Mouse (Mus musculus) heart, embryonic 14.5 days (tissue): ENCODE measurements at regions not wholly inside any gene's neighbourhood (a gene's known extent, or its start where the extent isn't known, plus 50 kb on each side); places are given as distances from the start of the nearest gene placed in this dataset.
"Not testable (repeated sequence)": the region's sequence is repeated elsewhere in the genome, so short reads cannot be mapped to it uniquely, and the experiment has no call there.

Experiments
- ATAC-seq: fragments of 200-750 bp; cut with Nextera tagmentation; 2 replicates; pipeline ENCODE4 v1.8.0; 2017; ENCODE audit warnings: low read depth, moderate TSS enrichment; ENCODE audit not compliant: insufficient number of reproducible peaks, insufficient read depth, low FRiP score
- H3K27ac ChIP-seq, 2 experiments: fragments of 200-500 bp in 1 of 2; fragments of 300-500 bp in 1 of 2; sonication (generic) in 1 of 2; replicated peaks in 1 of 2; 2 replicates each; pipeline ENCODE4 v1.5.1; 2012 to 2014; ENCODE audit warnings: low read depth in 2 of 2, low read length in 2 of 2, control low read depth in 1 of 2, mild to moderate bottlenecking in 1 of 2, mixed read lengths in 1 of 2; ENCODE audit not compliant: control insufficient read depth in 1 of 2, insufficient read depth in 1 of 2
- H3K27me3 ChIP-seq: fragments of 300-500 bp; sonication (generic); 2 replicates; pipeline ENCODE4 v1.6.1; 2014; ENCODE audit warnings: mild to moderate bottlenecking, low read length, control low read depth; ENCODE audit not compliant: control insufficient read depth, insufficient read depth
- H3K36me3 ChIP-seq: fragments of 300-500 bp; sonication (generic); 2 replicates; pipeline ENCODE4 v1.6.1; 2014; ENCODE audit warnings: mild to moderate bottlenecking, control low read depth, low read length, mixed read lengths; ENCODE audit not compliant: control insufficient read depth, insufficient read depth
- H3K4me1 ChIP-seq, 2 experiments: fragments of 200-500 bp in 1 of 2; fragments of 300-500 bp in 1 of 2; sonication (generic) in 1 of 2; 2 replicates each; pipeline ENCODE4 v1.6.1; 2012 to 2014; ENCODE audit warnings: low read length in 2 of 2, control low read depth in 1 of 2, mixed read lengths in 1 of 2; ENCODE audit not compliant: control insufficient read depth in 2 of 2, insufficient read depth in 2 of 2
- H3K4me2 ChIP-seq: fragments of 300-500 bp; sonication (generic); 2 replicates; pipeline ENCODE4 v1.6.1; 2014; ENCODE audit warnings: mild to moderate bottlenecking, low read length
- H3K4me3 ChIP-seq, 2 experiments: fragments of 200-500 bp in 1 of 2; fragments of 300-500 bp in 1 of 2; sonication (generic) in 1 of 2; 2 replicates each; pipeline ENCODE4 v1.5.1; 2012 to 2014; ENCODE audit warnings: low read length in 2 of 2, mild to moderate bottlenecking in 2 of 2, control low read depth in 1 of 2, low read depth in 1 of 2, moderate library complexity in 1 of 2; ENCODE audit not compliant: control insufficient read depth in 1 of 2, insufficient read depth in 1 of 2
- H3K9ac ChIP-seq: fragments of 300-500 bp; sonication (generic); 2 replicates; pipeline ENCODE4 v1.6.1; 2014; ENCODE audit warnings: mild to moderate bottlenecking, low read length
- H3K9me3 ChIP-seq: fragments of 300-500 bp; sonication (generic); 2 replicates; pipeline ENCODE4 v1.6.1; 2016; ENCODE audit warnings: low read length, control low read depth; ENCODE audit not compliant: control insufficient read depth
- WGBS: fragments of 180-500 bp; shearing (Covaris S2); extraction: QIAGEN DNeasy Blood & Tissue Kit; methylation state at CpG from one replicate; pipeline ENCODE4 v1.1.7; 2014; 5-methylcytosine and 5-hydroxymethylcytosine counted together

DNA sequence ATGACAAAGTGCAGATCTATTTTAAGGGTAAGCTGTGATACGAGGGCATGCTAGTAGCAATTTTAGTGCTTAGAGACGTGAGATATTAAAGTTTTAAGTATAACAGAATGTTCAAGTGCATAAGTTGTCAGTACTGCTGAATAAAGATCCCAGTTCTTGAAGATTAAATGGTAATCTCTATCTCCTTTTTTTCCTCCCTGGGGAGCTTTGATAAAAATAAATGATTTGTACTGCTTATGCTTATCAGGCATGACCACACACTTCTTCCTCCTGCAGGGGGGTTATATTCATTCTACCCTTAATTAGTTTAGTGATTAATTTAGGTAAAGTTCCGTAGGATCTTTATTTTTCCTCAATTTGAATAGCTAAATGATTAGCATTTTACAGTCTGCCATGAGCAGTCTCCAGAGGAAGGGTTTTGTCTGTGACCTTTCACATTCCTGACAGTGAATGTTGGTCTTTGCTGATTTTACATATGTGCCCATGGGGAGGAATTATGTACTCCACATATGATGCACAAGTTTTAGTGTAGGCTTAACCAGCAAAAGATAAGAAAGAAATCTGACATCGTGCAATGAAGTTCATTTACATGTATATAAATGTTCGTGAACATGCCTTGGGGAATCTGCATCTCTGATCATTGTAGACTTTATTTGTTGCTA, 515.5 kb downstream of the Nova1 start:
- H3K4me1 ChIP-seq, result no peaks in the 10 kb centered on the region
- no peaks in the 10 kb centered on the region for H3K27me3 ChIP-seq
- no peak overlapping the region for H3K9ac ChIP-seq
- no peak overlapping the region for H3K27ac ChIP-seq
- no peaks in the 10 kb centered on the region for H3K36me3 ChIP-seq
- WGBS, result 72% methylated on average over 5 of the region's 5 CpGs
- ATAC-seq, result no peak
- no peak overlapping the region for H3K4me3 ChIP-seq
- H3K4me2 ChIP-seq, result no peak overlapping the region
- no peaks in the 10 kb centered on the region for H3K9me3 ChIP-seq

DNA sequence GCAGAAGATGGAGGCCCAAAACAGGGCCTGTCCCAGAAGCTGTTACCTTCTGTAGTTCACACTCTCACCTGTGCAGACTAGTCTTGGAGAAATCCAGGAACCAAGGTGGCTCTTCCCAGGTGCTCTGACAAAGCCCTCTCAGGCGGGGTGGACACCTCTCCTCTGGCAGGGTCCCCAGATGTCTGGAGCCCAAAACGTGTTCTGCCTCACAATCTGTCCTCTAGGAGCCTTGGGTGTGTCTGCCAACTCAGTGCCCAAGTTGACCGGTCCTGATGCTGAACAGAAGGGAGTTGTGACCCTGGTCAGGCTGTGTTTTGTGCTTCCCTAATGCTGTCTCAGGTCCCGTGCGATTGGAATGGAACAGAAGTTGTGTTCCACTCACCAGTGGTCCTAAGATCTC, 519.8 kb downstream of the Nova1 start:
- WGBS, result 76% methylated on average over 5 of the region's 5 CpGs

DNA sequence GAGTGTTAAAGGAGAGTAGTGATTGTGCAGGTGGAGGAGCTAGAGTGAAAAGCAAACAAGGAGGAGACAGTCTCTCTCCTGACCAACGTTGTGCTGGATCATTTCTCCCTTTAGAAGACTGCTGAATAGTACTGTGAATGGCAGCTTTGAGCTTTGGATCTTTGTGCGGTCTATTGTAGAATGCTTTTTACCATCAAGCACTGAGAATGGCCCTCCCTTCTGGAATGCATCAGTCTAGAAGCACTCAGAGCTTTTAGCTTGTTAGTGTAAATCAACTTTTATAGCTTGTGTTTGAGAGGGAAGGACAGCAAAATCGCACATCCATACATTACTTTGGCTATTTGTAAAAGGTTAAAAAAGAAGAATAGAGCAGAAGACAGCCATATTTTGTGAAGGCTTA, 534.2 kb downstream of the Nova1 start:
- no peak overlapping the region for H3K4me2 ChIP-seq
- no peak overlapping the region for H3K4me3 ChIP-seq
- no peaks in the 10 kb centered on the region for H3K9me3 ChIP-seq
- H3K27ac ChIP-seq, result no peak overlapping the region
- ATAC-seq, result no peak
- H3K36me3 ChIP-seq, result no peaks in the 10 kb centered on the region
- H3K4me1 ChIP-seq, result no peaks in the 10 kb centered on the region
- H3K27me3 ChIP-seq, result no peaks in the 10 kb centered on the region
- 76% methylated on average over 3 of the region's 3 CpGs for WGBS
- no peak overlapping the region for H3K9ac ChIP-seq

More for the DNA sequence above, 519.8 kb downstream of the Nova1 start:
- H3K36me3 ChIP-seq, result no peaks in the 10 kb centered on the region
- no peaks in the 10 kb centered on the region for H3K9me3 ChIP-seq
- no peak overlapping the region for H3K27ac ChIP-seq
- H3K4me2 ChIP-seq, result no peak overlapping the region
- no peaks in the 10 kb centered on the region for H3K27me3 ChIP-seq
- H3K4me1 ChIP-seq, result no peaks in the 10 kb centered on the region
- no peak for ATAC-seq
- no peak overlapping the region for H3K4me3 ChIP-seq
- H3K9ac ChIP-seq, result no peak overlapping the region

DNA sequence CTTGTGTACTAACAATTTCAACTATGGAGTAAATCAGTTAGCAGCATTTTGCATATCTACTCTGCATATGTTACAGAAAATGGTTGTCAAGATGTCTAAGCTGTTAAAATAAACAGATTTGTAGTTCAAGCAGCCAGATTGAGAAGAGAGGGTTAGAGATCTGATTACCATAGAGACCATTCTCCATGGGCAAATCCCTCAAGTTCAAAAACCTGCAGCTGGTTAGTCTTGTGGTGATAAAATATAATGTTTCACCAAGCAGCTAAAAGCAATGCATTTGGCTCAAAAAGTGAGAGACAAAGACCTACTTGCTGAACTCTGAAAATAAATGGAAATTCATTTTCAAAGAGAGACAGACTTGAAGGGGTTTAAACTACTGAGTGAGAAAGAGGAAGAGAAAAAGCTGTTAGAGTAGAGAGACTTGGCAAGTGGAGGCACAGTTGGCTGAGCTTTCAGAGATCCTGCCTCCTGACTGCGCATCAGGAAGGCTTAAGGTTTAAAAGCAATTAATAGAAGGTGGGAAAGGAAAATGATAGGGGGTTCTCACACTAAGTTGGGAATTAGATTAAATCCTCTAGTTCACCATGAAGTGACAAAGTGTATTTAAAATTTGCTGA, 570.2 kb downstream of the Nova1 start:
- H3K27me3 ChIP-seq, result no peaks in the 10 kb centered on the region
- no peak overlapping the region for H3K4me2 ChIP-seq
- no peaks in the 10 kb centered on the region for H3K36me3 ChIP-seq
- no peak for ATAC-seq
- H3K4me3 ChIP-seq, result no peak overlapping the region
- H3K9me3 ChIP-seq, result no peaks in the 10 kb centered on the region
- H3K27ac ChIP-seq, result no peak overlapping the region
- no peaks in the 10 kb centered on the region for H3K4me1 ChIP-seq
- 82% methylated on average over 1 of the region's 1 CpGs for WGBS
- H3K9ac ChIP-seq, result no peak overlapping the region

DNA sequence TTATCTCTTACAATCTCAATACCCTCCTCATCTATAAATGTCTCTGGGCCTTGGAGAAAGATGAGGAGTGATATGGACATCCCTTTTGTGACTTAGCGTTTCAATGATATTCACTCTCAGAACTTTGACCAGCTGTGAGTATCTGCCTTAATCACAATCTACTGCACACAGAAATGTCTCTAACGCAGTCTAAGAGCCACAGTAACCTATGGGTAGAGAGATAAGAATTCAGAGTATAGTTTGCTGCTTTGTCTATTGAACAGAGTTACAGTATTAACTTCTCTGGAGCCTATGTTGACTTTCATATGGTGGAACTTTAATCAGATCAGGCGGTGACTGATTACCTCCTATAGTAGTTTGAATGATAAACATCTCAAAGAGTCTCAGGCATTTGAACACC, 573.8 kb downstream of the Nova1 start:
- no peak overlapping the region for H3K27ac ChIP-seq
- no peak overlapping the region for H3K4me2 ChIP-seq
- no peaks in the 10 kb centered on the region for H3K9me3 ChIP-seq
- H3K36me3 ChIP-seq, result no peaks in the 10 kb centered on the region
- H3K4me1 ChIP-seq, result no peaks in the 10 kb centered on the region
- no peak overlapping the region for H3K4me3 ChIP-seq
- H3K27me3 ChIP-seq, result no peaks in the 10 kb centered on the region
- no peak overlapping the region for H3K9ac ChIP-seq
- ATAC-seq, result no peak
- WGBS, result 79% methylated on average over 3 of the region's 3 CpGs

DNA sequence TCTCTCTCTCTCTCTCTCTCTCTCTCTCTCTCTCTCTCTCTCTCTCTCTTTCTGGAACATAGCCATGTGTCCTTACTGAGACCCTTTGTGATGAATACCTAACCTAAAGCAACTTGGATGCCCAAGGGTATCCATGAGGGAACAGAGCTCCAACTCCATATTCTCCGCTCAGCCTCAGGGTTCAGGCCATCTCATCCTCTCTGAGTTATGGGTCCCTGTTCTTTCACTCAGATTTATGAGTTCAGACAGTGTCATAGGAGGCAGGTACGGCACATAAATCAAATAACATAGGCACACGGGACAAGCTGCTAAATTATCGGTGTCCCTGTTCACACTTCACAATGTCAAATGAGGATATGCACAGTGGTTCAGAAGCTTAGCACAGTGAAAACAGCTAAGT, 586.4 kb downstream of the Nova1 start:
- no peak for ATAC-seq
- Histone ChIP-seq H3K9me3 (no peaks in the 10 kb centered on the region), H3K36me3 (no peaks in the 10 kb centered on the region), H3K27me3 (no peaks in the 10 kb centered on the region), H3K4me3 (no peak overlapping the region), H3K27ac (no peak overlapping the region), H3K4me2 (no peak overlapping the region), H3K4me1 (no peaks in the 10 kb centered on the region), H3K9ac (no peak overlapping the region)
- WGBS, result 83% methylated on average over 4 of the region's 4 CpGs

DNA sequence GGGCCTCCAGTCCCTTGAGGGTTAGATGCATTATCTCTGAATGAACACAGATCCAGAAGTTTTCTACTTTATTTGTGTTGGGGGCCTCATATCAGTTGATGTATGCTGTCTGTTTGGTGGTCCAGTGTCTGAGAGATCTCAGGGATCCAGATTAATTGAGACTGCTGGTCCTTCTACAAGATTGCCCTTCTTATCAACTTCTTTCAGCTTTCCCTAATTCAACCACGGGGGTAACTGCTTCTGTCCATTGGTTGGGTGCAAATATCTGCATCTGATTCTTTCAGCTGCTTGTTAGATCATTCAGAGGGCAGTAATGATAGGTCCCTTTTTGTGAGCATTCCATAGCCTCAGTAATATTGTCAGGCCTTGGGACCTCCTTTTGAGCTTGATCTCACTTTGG, 603.4 kb downstream of the Nova1 start:
- H3K4me3 ChIP-seq, H3K27ac ChIP-seq, ATAC-seq, H3K36me3 ChIP-seq, H3K27me3 ChIP-seq, H3K4me1 ChIP-seq, H3K4me2 ChIP-seq, H3K9ac ChIP-seq, H3K9me3 ChIP-seq: not testable (repeated sequence)
- WGBS, result 40% methylated on average over 1 of the region's 1 CpGs

DNA sequence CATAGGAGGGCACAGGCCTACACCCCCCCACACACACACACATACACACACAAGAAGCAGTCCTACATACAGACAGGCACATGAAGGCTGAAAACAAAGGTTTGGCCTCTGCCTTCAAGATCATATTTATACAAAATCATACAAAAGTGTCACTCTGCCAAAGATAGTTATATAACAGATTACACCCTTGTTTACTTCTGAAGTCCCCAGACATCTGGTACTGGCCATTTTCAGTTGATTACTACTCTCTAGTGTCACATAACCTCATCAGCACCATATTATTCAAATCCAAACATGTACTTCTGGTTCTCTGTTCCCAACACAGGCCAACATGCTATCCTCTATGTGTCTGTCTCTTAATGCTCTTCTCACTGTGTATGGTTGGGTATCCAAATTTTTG, 619.7 kb downstream of the Nova1 start:
- Histone ChIP-seq H3K36me3 (no peaks in the 10 kb centered on the region), H3K4me1 (no peaks in the 10 kb centered on the region), H3K9ac (no peak overlapping the region), H3K9me3 (no peaks in the 10 kb centered on the region), H3K4me2 (no peak overlapping the region), H3K4me3 (no peak overlapping the region), H3K27me3 (no peaks in the 10 kb centered on the region), H3K27ac (no peak overlapping the region)
- ATAC-seq, result no peak
